Mouse (Mus musculus) CH12.LX (cell line): ENCODE measurements around the gene Cdh13.

Experiments used
- CTCF ChIP-seq, 2 experiments: IDR thresholded peaks in 1 of 2; conservative IDR thresholded peaks in 1 of 2; 2 replicates each; pipeline ENCODE4 v1.5.1; 2011 to 2012; ENCODE audit warnings: low read depth in 2 of 2, low read length in 2 of 2, improper control_type of control experiment in 1 of 2, inconsistent platforms in 1 of 2, mild to moderate bottlenecking in 1 of 2, moderate library complexity in 1 of 2
- E2F4 ChIP-seq: IDR thresholded peaks from 2 replicates; pipeline ENCODE4 v1.6.1; 2011; ENCODE audit warnings: low read depth, low read length, improper control_type of control experiment; ENCODE audit not compliant: insufficient replicate concordance
- EP300 ChIP-seq: IDR thresholded peaks from 2 replicates; pipeline ENCODE4 v1.6.1; 2011; ENCODE audit warnings: low read length, improper control_type of control experiment
- NELFE ChIP-seq: IDR thresholded peaks from 2 replicates; pipeline ENCODE4 v1.6.1; 2011; ENCODE audit warnings: low read depth, low read length, improper control_type of control experiment
- NRF1 ChIP-seq: IDR thresholded peaks from 2 replicates; pipeline ENCODE4 v1.6.1; 2014; ENCODE audit warnings: low read depth, mild to moderate bottlenecking, inconsistent platforms, low read length, improper control_type of control experiment, moderate library complexity
- POLR2A ChIP-seq: IDR thresholded peaks from 2 replicates; pipeline ENCODE4 v1.6.1; 2011; ENCODE audit warnings: low read depth, mild to moderate bottlenecking, improper control_type of control experiment, low read length
- SIN3A ChIP-seq: IDR thresholded peaks from 2 replicates; pipeline ENCODE4 v1.6.1; 2012; ENCODE audit warnings: low read length, improper control_type of control experiment, inconsistent platforms
- SMC3 ChIP-seq: IDR thresholded peaks from 2 replicates; pipeline ENCODE4 v1.6.1; 2011; ENCODE audit warnings: low read depth, low read length, improper control_type of control experiment
- TCF12 ChIP-seq: IDR thresholded peaks from 2 replicates; pipeline ENCODE4 v1.6.1; 2014; ENCODE audit warnings: low read depth, mild to moderate bottlenecking, inconsistent platforms, low read length, improper control_type of control experiment
- ZC3H11A ChIP-seq: IDR thresholded peaks from 2 replicates; pipeline ENCODE4 v1.6.1; 2012; ENCODE audit warnings: low read depth, mild to moderate bottlenecking, inconsistent platforms, low read length, improper control_type of control experiment
- ZNF384 ChIP-seq: IDR thresholded peaks from 2 replicates; pipeline ENCODE4 v1.6.1; 2012; ENCODE audit warnings: low read depth, low read length, improper control_type of control experiment, inconsistent platforms

- no peak for TF ChIP-seq SIN3A
- TF ChIP-seq TCF12: no peak
- TF ChIP-seq E2F4: no peak
- TF ChIP-seq EP300: no peak
- TF ChIP-seq CTCF (conservative IDR thresholded peaks at IDR 0.05 in 1 of 2, IDR thresholded peaks at IDR 0.05 in 1 of 2; ENCODE audit: low read depth in 2 of 2, low read length in 2 of 2): no peak
- TF ChIP-seq NRF1: no peak
- no peak for TF ChIP-seq ZNF384
- TF ChIP-seq SMC3: no peak
- no peak for TF ChIP-seq POLR2A
- TF ChIP-seq NELFE: no peak
- no peak for TF ChIP-seq ZC3H11A
These were observed 458.2 kb downstream of the Cdh13 start for GRCm38 (mm10) chr8:118741781-118742180.
